Mouse (Mus musculus) liver, postnatal 0 days (tissue): ENCODE data around the gene Nkiras2.

Source experiments
- CTCF ChIP-seq: sonication (generic); IDR thresholded peaks from 2 replicates; pipeline ENCODE4 v1.5.1; 2016; ENCODE audit warnings: antibody characterized with exemption, low read depth
- EP300 ChIP-seq: IDR thresholded peaks from 2 replicates; pipeline ENCODE4 v1.6.1; 2016; ENCODE audit warnings: antibody characterized with exemption, low read depth, mild to moderate bottlenecking

- TF ChIP-seq CTCF (no peak), EP300 (no peak)
Measured at GRCm38 (mm10) chr11:100585148-100585547, 33.9 kb upstream of the Nkiras2 start.
